Mouse (Mus musculus) mouse embryonic stem cell (cell line): Measurements from ENCODE around the gene Ganab.
"Not testable (repeated sequence)": the region's sequence is repeated elsewhere in the genome, so short reads cannot be mapped to it uniquely, and the experiment has no call there.

Experiments
- in situ Hi-C, 2 experiments: fragments of 300-500 bp; cut with MboI; formaldehyde crosslinking; loops; 1 replicate in 1 of 2; 3 replicates in 1 of 2; pipeline ENCODE4 v1.14.3; 2019 to 2020; ENCODE audit warnings: low sequenced_read_pairs in 2 of 2, low pct_unique_long_range_greater_than_20kb in 1 of 2, mixed read lengths in 1 of 2; ENCODE audit not compliant: unreplicated experiment in 1 of 2

The Ganab gene

DNA sequence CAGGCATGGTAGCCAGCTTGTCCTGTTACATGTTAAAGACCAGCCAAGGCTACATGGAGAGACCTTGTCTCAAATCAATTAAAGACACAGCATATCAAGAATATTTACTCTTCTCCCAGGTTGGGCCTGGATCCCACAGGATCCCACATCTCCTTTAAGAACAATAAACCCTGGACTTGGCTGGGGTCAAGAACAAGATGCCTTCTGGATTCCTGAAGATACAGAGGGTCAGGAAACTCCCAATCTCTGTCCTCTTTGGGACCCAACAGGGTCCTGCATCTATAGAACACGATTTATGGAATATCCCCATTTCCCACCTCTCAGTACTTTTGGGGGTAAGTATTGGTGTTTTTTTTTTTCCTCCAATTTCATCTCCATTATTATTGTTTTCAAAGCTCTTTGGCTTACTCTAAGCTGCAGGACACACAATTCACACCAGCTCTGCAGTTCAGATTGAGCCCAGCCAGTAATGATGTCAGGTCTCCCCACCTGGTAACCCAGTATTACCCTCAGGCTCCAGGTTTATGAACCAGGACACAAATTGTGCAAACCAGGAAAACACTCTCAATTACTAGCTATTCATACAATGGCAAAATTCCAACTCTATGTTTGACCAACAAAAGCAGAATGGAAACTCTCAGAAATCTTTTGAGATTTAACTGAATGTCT lies 10.8 kb upstream of the Ganab start:
- in situ Hi-C loops: no loop called here

DNA sequence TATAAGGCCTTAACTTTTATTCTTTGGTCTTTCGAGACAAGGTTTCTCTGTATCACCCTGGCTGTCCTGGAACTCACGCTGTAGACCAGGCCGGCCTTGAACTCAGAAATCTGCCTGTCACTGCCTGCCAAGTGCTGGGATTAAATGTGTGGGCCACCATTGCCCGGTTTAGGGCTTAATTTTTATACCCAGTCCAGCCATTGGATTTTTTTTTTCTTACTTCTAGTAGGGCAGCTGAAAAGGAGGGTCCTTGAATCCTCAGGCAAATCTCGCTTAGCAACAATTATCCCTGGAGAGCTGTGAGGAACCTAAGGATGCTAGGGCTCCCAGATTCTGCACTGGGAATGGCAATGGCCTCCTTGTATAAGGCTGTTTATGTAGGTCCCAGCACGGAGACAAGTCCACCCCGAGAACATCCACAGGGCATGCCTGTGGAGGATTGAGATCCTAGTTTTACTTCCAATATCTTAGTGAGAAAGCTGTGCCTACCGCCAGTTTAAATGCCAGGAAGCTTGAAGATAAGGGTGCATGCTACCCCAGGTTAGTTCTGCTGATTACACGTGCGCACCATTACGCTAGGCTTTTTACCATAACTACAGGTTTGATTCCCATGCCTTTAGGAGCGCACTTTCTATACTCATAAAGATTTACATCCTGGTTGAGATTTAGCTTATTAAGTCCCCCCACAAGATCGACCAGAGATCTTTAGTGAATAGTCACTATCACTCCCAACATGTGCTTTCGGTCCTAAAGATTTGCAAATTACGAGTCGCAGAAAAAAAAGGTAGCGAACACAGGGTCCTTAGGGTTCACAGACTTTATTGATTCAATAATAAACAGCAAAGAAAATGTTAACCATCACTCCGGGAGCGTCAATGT lies 10.0 kb upstream of the Ganab start:
- in situ Hi-C loops: no loop called here

GRCm38 (mm10) chr19:8888511-8889385 lies 9.1 kb upstream of the Ganab start, which contains the start of the genes 1810009A15Rik and Gm49416:
Gene 1810009A15Rik (plus strand): TSS chr19:8888853.
Gene Gm49416 (plus strand): TSS chr19:8888926.
- in situ Hi-C loops: no loop called here

GRCm38 (mm10) chr19:8892829-8893766 lies 4.8 kb upstream of the Ganab start, which contains the start of gene Ints5:
Gene Ints5 (plus strand): TSS chr19:8893005.
- in situ Hi-C loops: no loop called here

DNA sequence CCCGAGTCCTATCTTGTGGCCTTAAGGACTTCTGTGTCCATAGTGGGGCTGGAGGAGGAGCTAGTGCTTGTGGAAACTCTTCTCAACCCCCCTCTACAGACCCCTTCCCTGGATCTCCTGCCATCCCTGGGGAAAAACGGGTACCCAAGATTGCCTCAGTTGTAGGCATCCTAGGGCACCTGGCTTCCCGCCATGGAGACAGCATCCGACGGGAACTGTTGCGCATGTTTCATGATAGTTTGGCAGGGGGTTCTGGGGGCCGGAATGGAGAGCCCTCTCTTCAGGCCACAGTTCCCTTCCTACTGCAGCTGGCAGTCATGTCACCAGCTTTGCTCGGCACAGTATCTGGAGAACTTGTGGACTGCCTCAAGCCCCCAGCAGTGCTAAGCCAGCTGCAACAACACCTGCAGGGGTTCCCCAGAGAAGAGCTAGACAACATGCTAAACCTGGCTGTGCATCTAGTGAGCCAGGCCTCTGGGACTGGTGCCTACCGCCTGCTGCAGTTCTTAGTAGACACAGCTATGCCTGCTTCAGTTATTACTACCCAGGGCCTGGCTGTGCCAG lies 2.4 kb upstream of the Ganab start:
- in situ Hi-C loops: no loop called here

- in situ Hi-C loops: not testable (repeated sequence)
Observed at GRCm38 (mm10) chr19:8896231-8896630, 1.6 kb upstream of the Ganab start.

DNA sequence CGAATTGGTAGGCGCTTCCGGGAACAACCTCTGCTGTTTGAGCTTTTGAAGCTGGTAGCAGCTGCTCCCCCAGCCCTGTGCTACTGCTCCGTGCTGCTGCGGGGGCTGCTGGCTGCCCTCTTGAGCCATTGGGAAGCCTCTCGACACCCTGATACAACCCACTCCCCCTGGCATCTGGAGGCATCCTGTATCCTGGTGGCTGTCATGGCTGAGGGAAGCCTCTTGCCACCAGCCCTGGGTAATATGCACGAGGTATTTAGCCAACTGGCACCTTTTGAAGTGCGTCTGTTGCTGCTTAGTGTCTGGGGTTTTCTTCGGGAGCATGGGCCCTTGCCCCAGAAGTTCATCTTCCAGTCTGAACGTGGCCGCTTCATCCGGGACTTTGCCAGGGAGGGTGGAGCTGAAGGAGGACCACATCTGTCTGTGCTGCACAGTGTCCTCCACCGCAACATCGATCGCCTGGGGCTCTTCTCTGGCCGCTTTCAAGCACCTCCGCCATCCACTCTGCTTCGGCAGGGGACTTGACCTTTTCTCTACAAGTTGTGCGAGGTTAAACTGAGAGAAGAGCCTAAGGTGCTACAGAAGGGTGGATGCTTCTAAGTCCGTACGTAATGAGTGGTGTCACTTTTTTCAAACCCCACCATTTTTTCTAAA lies 533 bp upstream of the Ganab start:
- in situ Hi-C loops: not testable (repeated sequence)

GRCm38 (mm10) chr19:8898576-8898975 lies 705 bp downstream of the Ganab start:
- in situ Hi-C loops: no loop called here

- in situ Hi-C loops: no loop called here
Observed at GRCm38 (mm10) chr19:8899079-8899478, 1.2 kb downstream of the Ganab start.

DNA sequence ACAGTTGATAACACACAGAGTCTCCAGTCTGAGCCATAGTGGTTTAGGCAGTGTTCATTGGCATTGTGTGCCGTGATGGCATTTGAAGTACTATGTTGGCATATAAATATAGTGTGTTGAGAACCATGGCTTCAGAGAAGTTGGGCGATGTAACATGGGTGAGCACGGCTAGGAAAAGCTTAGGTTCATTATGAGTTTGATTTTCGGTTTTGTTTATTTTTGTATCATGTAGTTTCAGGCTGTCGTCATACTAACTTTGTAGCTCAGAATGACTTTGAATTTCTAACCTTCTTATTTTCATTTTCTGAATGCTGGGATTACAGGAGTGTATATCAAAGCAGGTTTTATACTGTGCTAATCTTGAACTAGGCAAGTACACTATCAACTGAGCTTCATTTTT lies 5.5 kb downstream of the Ganab start:
- in situ Hi-C loops: no loop called here

- in situ Hi-C loops: loop anchor here in 1 of 2 experiments (5.0 kb wide), 1 partner anchor 44 kb away; the partner anchor contains the start of gene Tut1
Observed at GRCm38 (mm10) chr19:8908531-8908930, 10.7 kb downstream of the Ganab start.

GRCm38 (mm10) chr19:8911810-8912209 lies 13.9 kb downstream of the Ganab start:
- in situ Hi-C loops: no loop called here

DNA sequence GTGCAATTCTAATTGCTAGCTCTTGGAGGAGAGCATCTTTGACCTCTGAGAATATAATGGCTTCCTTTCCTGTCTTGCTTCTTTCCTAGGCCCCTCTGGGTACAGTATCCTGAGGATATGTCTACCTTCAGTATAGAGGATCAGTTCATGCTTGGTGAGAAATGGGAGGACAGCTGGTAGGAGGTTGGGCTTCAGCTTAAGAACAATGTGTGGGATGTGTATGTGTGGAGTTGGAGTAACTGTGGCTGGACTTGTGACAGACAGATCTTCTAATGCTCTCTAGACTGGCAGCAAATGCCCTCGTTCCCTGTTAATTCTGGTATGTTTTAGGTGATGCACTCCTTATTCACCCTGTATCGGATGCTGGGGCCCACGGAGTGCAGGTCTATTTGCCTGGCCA lies 16.3 kb downstream of the Ganab start:
- in situ Hi-C loops: no loop called here

DNA sequence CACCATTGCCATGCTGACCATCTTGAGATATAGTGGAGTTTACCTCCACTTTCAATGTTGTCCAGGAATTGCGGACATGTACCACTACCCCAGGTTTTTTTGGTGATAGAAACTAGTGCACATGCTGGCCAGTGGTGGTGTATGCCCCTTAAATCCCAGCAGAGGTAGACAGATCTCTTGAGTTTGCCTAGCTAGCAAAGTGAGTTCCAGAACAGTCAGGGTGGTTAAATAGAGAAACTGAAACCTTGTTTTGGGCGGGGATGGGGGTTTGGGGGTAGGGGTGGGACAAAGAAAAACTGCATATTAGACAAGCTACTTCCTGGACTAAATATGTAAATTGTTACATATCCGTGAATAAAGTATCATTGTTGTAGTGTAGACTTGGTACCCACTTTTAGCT lies 21.1 kb downstream of the Ganab start:
- in situ Hi-C loops: no loop called here

- in situ Hi-C loops: no loop called here
Observed at GRCm38 (mm10) chr19:8919684-8920072, 21.8 kb downstream of the Ganab start.

GRCm38 (mm10) chr19:8920073-8920736 lies 22.3 kb downstream of the Ganab start, which contains the start of gene B3gat3:
Gene B3gat3 (plus strand): TSS chr19:8920374.
- in situ Hi-C loops: no loop called here
